Mouse (Mus musculus) 416B (cell line): Measurements from ENCODE around the gene Gm11757.
"Not testable (repeated sequence)": the region's sequence is repeated elsewhere in the genome, so short reads cannot be mapped to it uniquely, and the experiment has no call there.

Experiments
- DNase-seq: peaks from one replicate; pipeline ENCODE4 v3.0.0; 2011; ENCODE audit warnings: low read depth

The Gm11757 gene

GRCm38 (mm10) chr4:73891012-73891411 lies at the start of gene Gm11757:
TSS of gene Gm11757 (minus strand) at chr4:73891112.
- not testable (repeated sequence) for DNase-seq

GRCm38 (mm10) chr4:73920660-73921059 lies 29.7 kb upstream of the Gm11757 start, which contains the start of gene Gm11756:
TSS of gene Gm11756 (minus strand) at chr4:73920760.
- DNase-seq = not testable (repeated sequence)

- not testable (repeated sequence) for DNase-seq
Measured at GRCm38 (mm10) chr4:73905853-73906252, 14.9 kb upstream of the Gm11757 start, which contains the start of gene Gm13871. TSS of gene Gm13871 (minus strand) at chr4:73905953.

- not testable (repeated sequence) for DNase-seq
Measured at GRCm38 (mm10) chr4:73876166-73876565, 14.7 kb downstream of the Gm11757 start, which contains the start of gene Gm11758. TSS of gene Gm11758 (minus strand) at chr4:73876266.
